Mouse (Mus musculus) cerebellum, adult (tissue): ENCODE measurements at regions not wholly inside any gene's neighbourhood (a gene's known extent, or its start where the extent isn't known, plus 50 kb on each side); places are given as distances from the start of the nearest gene placed in this dataset.

ENCODE experiments used
- ATAC-seq: cut with Nextera tagmentation; 2 replicates; pipeline ENCODE4 v1.9.2; 2017; ENCODE audit warnings: mild to moderate bottlenecking, moderate library complexity, mixed read lengths; ENCODE audit not compliant: insufficient number of reproducible peaks, low FRiP score, low TSS enrichment

DNA sequence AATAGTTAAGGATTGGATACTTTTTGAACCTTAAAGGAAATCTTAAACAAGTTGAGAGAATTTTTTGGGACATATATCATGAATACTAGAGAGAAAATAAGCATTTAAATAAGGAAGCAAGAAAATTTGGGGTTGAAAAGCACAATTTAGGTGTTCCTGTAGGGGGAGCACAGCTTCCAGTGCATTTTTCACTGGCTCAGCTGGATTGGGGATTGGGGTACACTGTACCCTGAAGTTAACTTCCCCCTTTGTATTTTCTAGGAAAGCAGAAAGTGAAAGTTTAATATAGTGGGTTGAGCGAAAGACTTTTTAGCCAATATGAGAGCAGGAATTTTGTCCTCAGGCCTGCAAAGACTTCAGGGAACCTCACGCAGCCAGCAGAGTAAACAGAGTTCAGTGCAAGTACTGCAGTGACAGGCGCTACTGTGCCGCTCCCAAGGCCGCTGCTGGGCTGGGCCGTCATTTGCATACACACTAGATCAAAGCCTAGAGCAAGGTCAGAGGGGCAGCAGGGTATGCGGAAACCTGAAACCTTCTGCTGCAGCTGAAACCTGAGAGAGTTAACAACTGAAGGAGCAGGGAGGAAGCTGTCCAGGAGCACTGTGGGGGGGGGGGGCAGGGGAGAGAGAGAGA is 1111.4 kb downstream of the H2al1n start:
- no peak for ATAC-seq

DNA sequence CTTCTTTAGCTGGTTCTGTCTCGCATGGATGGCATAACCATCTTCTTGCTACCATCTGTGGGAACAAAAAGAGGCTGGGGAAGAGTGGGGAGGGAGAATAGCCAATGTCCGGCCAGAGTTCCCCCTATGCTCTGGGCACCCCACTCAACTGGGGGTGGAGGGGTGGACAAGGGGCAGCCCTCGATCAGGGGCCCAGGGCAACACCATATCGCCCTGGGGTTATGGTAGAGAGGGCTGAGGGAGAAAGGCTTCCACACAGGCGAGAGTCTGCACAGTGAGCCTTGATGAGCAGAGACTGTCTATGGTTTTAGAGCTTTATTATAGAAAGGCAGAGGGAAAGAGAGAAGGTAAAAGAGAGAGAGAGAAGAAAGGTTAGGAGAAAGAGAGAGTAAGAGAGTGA is 1112.0 kb downstream of the H2al1n start:
- no peak for ATAC-seq

DNA sequence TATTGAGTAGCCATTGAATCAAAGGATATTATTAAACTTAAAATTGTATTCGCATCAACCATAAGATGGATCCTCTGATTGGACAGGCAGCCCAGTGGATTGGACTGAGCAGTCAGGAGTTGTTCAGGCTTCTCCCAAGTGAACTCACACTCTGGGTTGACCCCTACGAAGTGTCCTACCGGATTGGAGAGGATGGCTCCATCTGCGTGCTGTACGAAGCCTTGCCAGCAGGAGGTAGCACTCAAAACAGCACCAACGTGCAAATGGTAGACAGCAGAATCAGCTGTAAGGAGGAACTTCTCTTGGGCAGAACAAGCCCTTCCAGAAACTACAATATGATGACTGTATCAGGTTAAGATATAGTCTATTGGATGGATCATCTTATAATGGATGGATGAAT is 1154.2 kb downstream of the H2al1n start:
- peak; percentile 66; the same call in 1 of the 2 replicates for ATAC-seq
